Mouse (Mus musculus) gastrocnemius, postnatal 10 days (tissue): Measurements from ENCODE around the gene Cnfn. TPM values are rescaled to one million over a fixed set of nuclear protein-coding genes. Genes with fewer than 3 reads are reported as not detected.
A peak's percentile ranks its signal among the peaks of the same experiment; 100 is the strongest.

Experiments
- DNase-seq: peaks from one replicate; pipeline ENCODE4 v3.0.0; 2021; ENCODE audit warnings: mixed read lengths
- total RNA-seq, 2 experiments: library from RNA; stranded (reverse); gene quantifications; 2 replicates each; pipeline ENCODE4 v1.2.3; 2021

Gene Cnfn
- total RNA-seq, 2 experiments from 2014 or later = not detected

- DNase-seq = peak; percentile 57
Measured at GRCm38 (mm10) chr7:25390054-25390770, 20.7 kb upstream of the Cnfn start.

- no peak for DNase-seq
Measured at GRCm38 (mm10) chr7:25388916-25389315, 19.4 kb upstream of the Cnfn start.

GRCm38 (mm10) chr7:25387811-25388440, 18.4 kb upstream of the Cnfn start:
- DNase-seq = no peak

- DNase-seq = peak; percentile 76
Measured at GRCm38 (mm10) chr7:25385850-25386555, 16.5 kb upstream of the Cnfn start.

GRCm38 (mm10) chr7:25385259-25385658, 15.7 kb upstream of the Cnfn start:
- no peak for DNase-seq

GRCm38 (mm10) chr7:25384818-25385217, 15.3 kb upstream of the Cnfn start:
- no peak for DNase-seq

- no peak for DNase-seq
Measured at GRCm38 (mm10) chr7:25384318-25384717, 14.8 kb upstream of the Cnfn start.

GRCm38 (mm10) chr7:25383891-25384290, 14.4 kb upstream of the Cnfn start:
- DNase-seq = no peak

- no peak for DNase-seq
Measured at GRCm38 (mm10) chr7:25383385-25383784, 13.9 kb upstream of the Cnfn start.

GRCm38 (mm10) chr7:25382541-25382940, 13.0 kb upstream of the Cnfn start:
- no peak for DNase-seq

- DNase-seq = no peak
Measured at GRCm38 (mm10) chr7:25381284-25381680, 11.8 kb upstream of the Cnfn start.

GRCm38 (mm10) chr7:25380392-25381283, 11.1 kb upstream of the Cnfn start:
- no peak for DNase-seq

GRCm38 (mm10) chr7:25379551-25380351, 10.2 kb upstream of the Cnfn start:
- DNase-seq = peak; percentile 54

- no peak for DNase-seq
Measured at GRCm38 (mm10) chr7:25378181-25379100, 8.9 kb upstream of the Cnfn start.

- DNase-seq = no peak
Measured at GRCm38 (mm10) chr7:25377100-25377700, 7.7 kb upstream of the Cnfn start.

GRCm38 (mm10) chr7:25376556-25376955, 7.0 kb upstream of the Cnfn start:
- peak; percentile 66 for DNase-seq

- no peak for DNase-seq
Measured at GRCm38 (mm10) chr7:25372441-25372840, 2.9 kb upstream of the Cnfn start.

- no peak for DNase-seq
Measured at GRCm38 (mm10) chr7:25368333-25368732, 1.2 kb downstream of the Cnfn start.

- no peak for DNase-seq
Measured at GRCm38 (mm10) chr7:25367632-25368293, 1.8 kb downstream of the Cnfn start.
